Mouse (Mus musculus) spleen, postnatal 0 days (tissue): ENCODE data around the gene Il6st. TPM values are rescaled to one million over a fixed set of nuclear protein-coding genes. Genes with fewer than 3 reads are reported as not detected.

ENCODE experiments used
- polyA plus RNA-seq: library from polyadenylated mRNA; unstranded; fragments of >200 nt; fragmentation: Nextera tagmentation; extraction: Ambion mirVana; gene quantifications from 2 replicates; pipeline ENCODE4 v1.2.1, GENCODE M21; 2015

Gene Il6st
- polyA plus RNA-seq: 11.6 and 12.8 TPM in 2 replicates

GRCm38 (mm10) chr13:112463868-112464625 lies at the start of gene Il6st:
TSS of gene Il6st (plus strand) at chr13:112464070.

Other genes with a start within 250 kb of the Il6st start
- 0.16 TPM in 1 of 2 replicates, not detected in the other for gene Ankrd55, start 175.6 kb upstream of the Il6st start, polyA plus RNA-seq
- 0.29 and 0.46 TPM in 2 replicates for gene Il31ra, start 130.3 kb downstream of the Il6st start, polyA plus RNA-seq
- 0.42 and 0.51 TPM in 2 replicates for gene Ddx4, start 188.4 kb downstream of the Il6st start, polyA plus RNA-seq
- 34.8 and 38.7 TPM in 2 replicates for gene Slc38a9, start 196.7 kb downstream of the Il6st start, polyA plus RNA-seq